15 mouse cellular contexts compared by ENCODE assay signal in the genomic region with DNA sequence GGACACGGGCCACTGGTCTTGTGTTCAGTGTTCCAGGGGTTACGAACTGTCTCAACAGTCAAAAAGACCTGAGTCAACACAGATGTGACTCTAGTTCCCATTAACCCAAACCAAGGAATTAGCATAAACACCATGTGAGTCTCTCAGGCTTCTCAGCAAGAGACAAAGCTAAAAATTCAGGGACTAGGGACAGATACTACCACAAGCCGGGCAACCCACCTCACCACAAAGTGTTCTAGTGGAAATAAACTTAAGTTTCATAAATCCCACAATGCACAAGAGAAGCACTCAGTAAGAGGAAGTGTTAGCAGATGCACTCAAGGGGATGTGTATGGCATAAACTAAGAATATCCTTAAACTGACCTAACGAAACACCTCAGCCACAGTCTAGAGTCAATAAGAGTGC. TPM values are rescaled to one million over a fixed set of nuclear protein-coding genes. Genes with fewer than 3 reads are reported as not detected.
DNase-seq lines count a peak whose midpoint lies in the region; ATAC-seq lines count a peak whose summit lies in the region.
"Had no signal": no experiment of that assay in that cellular context is flagged by ENCODE, and none has a peak within 500 bp of the region (broad histone marks: within the 10 kb centered on the region; RNA-seq: fewer than 3 reads in every experiment).

No protein-coding gene starts in this region.

- peak; percentile 51 for DNase-seq in layer of hippocampus, adult 9-11 months
- no peak for DNase-seq in layer of hippocampus, adult 8-10 months (ENCODE audit: low spot score in 2 of 2)
- peak; percentile 83 for DNase-seq in A20 (ENCODE audit: low read depth, low spot score)
- DNase-seq in c-Kit-positive CD71-negative TER-119-negative erythroid progenitor cells, embryonic 14.5 days (ENCODE audit: low read depth) = peak; percentile 39
- no peak for DNase-seq in ovary, postnatal 10 days (ENCODE audit: low spot score)
- no peak for DNase-seq in testis, postnatal 14 days (ENCODE audit: low spot score)
- DNase-seq: adrenal gland, postnatal 36 days; cerebellum, adult 8-10 months; kidney, adult 18-20 months; right cerebral cortex, adult 18-20 months; thymus, postnatal 36 days had no signal

- ATAC-seq in megakaryocyte progenitor cell, adult 5-6 weeks (replicated peaks; ENCODE audit: poor library complexity) = peak; percentile 78

RNA-seq across cellular contexts. Expression of a gene that starts 7.3 kb away (rescaled TPM):
- not detected for total RNA-seq in layer of hippocampus, adult 8-10 months (2022)
- not detected in 2 replicates for total RNA-seq in megakaryocyte progenitor cell, adult 5-6 weeks (2015)
- not detected in 2 replicates for total RNA-seq in megakaryocyte progenitor cell, adult 5-6 weeks (2017)
- total RNA-seq: adrenal gland, postnatal 36 days; gastrocnemius, postnatal 4 days; left cerebral cortex, adult 2 months; megakaryocyte-erythroid progenitor cell, adult 5-6 weeks had no signal

RNA-seq across cellular contexts. Expression of a gene that starts 17.8 kb away (rescaled TPM):
- not detected for total RNA-seq in layer of hippocampus, adult 8-10 months (2022)
- not detected in 2 replicates for total RNA-seq in megakaryocyte progenitor cell, adult 5-6 weeks (2015)
- not detected in 2 replicates for total RNA-seq in megakaryocyte progenitor cell, adult 5-6 weeks (2017)
- total RNA-seq: adrenal gland, postnatal 36 days; gastrocnemius, postnatal 4 days; left cerebral cortex, adult 2 months; megakaryocyte-erythroid progenitor cell, adult 5-6 weeks had no signal

RNA-seq across cellular contexts. Expression of a gene that starts 25.6 kb away (rescaled TPM):
- total RNA-seq in layer of hippocampus, adult 8-10 months (2022) = 100 to 1,000 TPM in 2 of 4 experiments, 1 to 10 TPM in 2; 7.5 to 158 (median 61.7) TPM
- 74.6 and 105 TPM in 2 replicates for total RNA-seq in megakaryocyte progenitor cell, adult 5-6 weeks (2015)
- 41.8 and 52.4 TPM in 2 replicates for total RNA-seq in megakaryocyte progenitor cell, adult 5-6 weeks (2017)

RNA-seq across cellular contexts. Expression of a gene that starts 47.9 kb away (rescaled TPM):
- not detected for total RNA-seq in layer of hippocampus, adult 8-10 months (2022)
- total RNA-seq in megakaryocyte progenitor cell, adult 5-6 weeks (2015) = not detected in 2 replicates
- not detected in 2 replicates for total RNA-seq in megakaryocyte progenitor cell, adult 5-6 weeks (2017)
- total RNA-seq: adrenal gland, postnatal 36 days; gastrocnemius, postnatal 4 days; left cerebral cortex, adult 2 months; megakaryocyte-erythroid progenitor cell, adult 5-6 weeks had no signal

Comparison
In these comparisons a context has a peak if more than half of its experiments do, and no peak if none do; other contexts are left out.
1. DNase-seq: peak in layer of hippocampus, adult 9-11 months (single experiment), A20 (single experiment) and c-Kit-positive CD71-negative TER-119-negative erythroid progenitor cells, embryonic 14.5 days (single experiment); none in layer of hippocampus, adult 8-10 months (0 of 2), ovary, postnatal 10 days (single experiment) and testis, postnatal 14 days (single experiment).